Comparison of ENCODE assay signal across 10 mouse cellular contexts in genomic region chr10:118804574-118804973, GRCm38 (mm10).
DNase-seq lines count a peak whose midpoint lies in the region; ATAC-seq and TF ChIP-seq lines count a peak whose summit lies in the region.
"Had no signal": no experiment of that assay in that cellular context is flagged by ENCODE, and none has a peak within 500 bp of the region (broad histone marks: within the 10 kb centered on the region; RNA-seq: fewer than 3 reads in every experiment).

No protein-coding gene starts in this region.

- no peak overlapping the region for H3K4me2 ChIP-seq in liver, embryonic 16.5 days (ENCODE audit: low read depth, low read length)
- H3K4me2 ChIP-seq in forebrain, postnatal 0 days (ENCODE audit: low read depth), result no peak overlapping the region
- H3K4me2 ChIP-seq: embryonic facial prominence, embryonic 15.5 days had no signal

- no peak overlapping the region for H3K4me3 ChIP-seq in liver, embryonic 16.5 days (ENCODE audit: low read depth, low read length)
- no peak overlapping the region for H3K4me3 ChIP-seq in forebrain, postnatal 0 days (ENCODE audit: low read depth, low read length)
- H3K4me3 ChIP-seq: embryonic facial prominence, embryonic 15.5 days; myocyte had no signal

- no peaks in the 10 kb centered on the region for H3K36me3 ChIP-seq in liver, embryonic 16.5 days (ENCODE audit: control insufficient read depth, insufficient read depth)
- no peaks in the 10 kb centered on the region for H3K36me3 ChIP-seq in forebrain, postnatal 0 days (ENCODE audit: insufficient read depth)
- H3K36me3 ChIP-seq: embryonic facial prominence, embryonic 15.5 days had no signal

- no peak overlapping the region for H3K9ac ChIP-seq in liver, embryonic 16.5 days (ENCODE audit: low read depth, low read length)
- no peak overlapping the region for H3K9ac ChIP-seq in forebrain, postnatal 0 days
- H3K9ac ChIP-seq: embryonic facial prominence, embryonic 15.5 days had no signal

- H3K9me3 ChIP-seq in liver, embryonic 16.5 days (replicated peaks; ENCODE audit: control insufficient read depth, low read length), result no peaks in the 10 kb centered on the region
- no peaks in the 10 kb centered on the region for H3K9me3 ChIP-seq in forebrain, postnatal 0 days (ENCODE audit: low read length)
- H3K9me3 ChIP-seq: embryonic facial prominence, embryonic 15.5 days had no signal

- intact Hi-C loops in gastrocnemius, postnatal 14 days (cut with DNase I; ENCODE audit: low total_unique reads), result no loop called here
- intact Hi-C loops in left cerebral cortex, postnatal 4 days (cut with DNase I), result no loop called here

- peak; percentile 85 to 87 for ATAC-seq in hematopoietic stem cell, adult 5-6 weeks (replicated peaks in 1 of 2; ENCODE audit: insufficient read depth in 1 of 2, low FRiP score in 2 of 2, low TSS enrichment in 1 of 2, low read depth in 1 of 2, poor library complexity in 2 of 2, severe bottlenecking in 2 of 2)
- peak; percentile 71 for ATAC-seq in liver, embryonic 16.5 days (ENCODE audit: low read depth)
- no peak for ATAC-seq in forebrain, postnatal 0 days

- H3K4me1 ChIP-seq in liver, embryonic 16.5 days (ENCODE audit: control insufficient read depth, low read depth, low read length), result no peaks in the 10 kb centered on the region
- no peaks in the 10 kb centered on the region for H3K4me1 ChIP-seq in forebrain, postnatal 0 days (ENCODE audit: insufficient read depth)
- H3K4me1 ChIP-seq: embryonic facial prominence, embryonic 15.5 days had no signal

- DNase-seq in gastrocnemius, postnatal 14 days, result peak; percentile 42
- DNase-seq in gastrocnemius, postnatal 25 days, result no peak
- DNase-seq in spleen, postnatal 4 days (ENCODE audit: low spot score in 2 of 2), result peak; percentile 42 to 66
- no peak for DNase-seq in forebrain, postnatal 0 days
- no peak for DNase-seq in frontal cortex, adult 2 months (ENCODE audit: extremely low spot score in 1 of 2, low spot score in 1 of 2)
- DNase-seq in left cerebral cortex, postnatal 4 days, result no peak

- H3K27me3 ChIP-seq in liver, embryonic 16.5 days (ENCODE audit: control insufficient read depth, insufficient read depth, low read depth, low read length), result no peaks in the 10 kb centered on the region
- H3K27me3 ChIP-seq in forebrain, postnatal 0 days (ENCODE audit: insufficient read depth, low read length), result no peaks in the 10 kb centered on the region
- H3K27me3 ChIP-seq: embryonic facial prominence, embryonic 15.5 days had no signal

- TF ChIP-seq CTCF in forebrain, postnatal 0 days (IDR thresholded peaks at IDR 0.05; ENCODE audit: low read depth), result no peak

- H3K27ac ChIP-seq in liver, embryonic 16.5 days (ENCODE audit: low read length), result no peak overlapping the region
- H3K27ac ChIP-seq in forebrain, postnatal 0 days (ENCODE audit: low read depth, low read length), result no peak overlapping the region
- H3K27ac ChIP-seq: embryonic facial prominence, embryonic 15.5 days had no signal

- 6% methylated on average over 5 of the region's 5 CpGs for WGBS in liver, embryonic 16.5 days (ENCODE audit: insufficient replicate concordance)
- WGBS in forebrain, postnatal 0 days, result 73% methylated on average over 5 of the region's 5 CpGs

Comparison
In these comparisons a context has a peak if more than half of its experiments do, and no peak if none do; other contexts are left out.
1. DNase-seq: peak in gastrocnemius, postnatal 14 days (single experiment) and spleen, postnatal 4 days (2 of 2); none in gastrocnemius, postnatal 25 days (single experiment), forebrain, postnatal 0 days (single experiment), frontal cortex, adult 2 months (0 of 2) and left cerebral cortex, postnatal 4 days (single experiment).